Mouse (Mus musculus) lung, embryonic 15.5 days (tissue): ENCODE results near the gene St6galnac4. TPM values are rescaled to one million over a fixed set of nuclear protein-coding genes. Genes with fewer than 3 reads are reported as not detected.

Source experiments
- ATAC-seq: fragments of 200-750 bp; cut with Nextera tagmentation; 2 replicates; pipeline ENCODE4 v1.8.0; 2017; ENCODE audit warnings: moderate number of reproducible peaks, borderline replicate concordance; ENCODE audit not compliant: low FRiP score, low TSS enrichment; ENCODE audit errors: extremely low read depth
- H3K27ac ChIP-seq: fragments of 300-500 bp; sonication (generic); 2 replicates; pipeline ENCODE4 v1.5.1; 2015; ENCODE audit warnings: moderate library complexity, mild to moderate bottlenecking, inconsistent platforms
- H3K27me3 ChIP-seq: fragments of 300-500 bp; sonication (generic); 2 replicates; pipeline ENCODE4 v1.6.1; 2015; ENCODE audit warnings: inconsistent platforms
- H3K36me3 ChIP-seq: fragments of 300-500 bp; sonication (generic); 2 replicates; pipeline ENCODE4 v1.6.1; 2015; ENCODE audit warnings: inconsistent platforms
- H3K4me1 ChIP-seq: fragments of 300-500 bp; sonication (generic); 2 replicates; pipeline ENCODE4 v1.6.1; 2015; ENCODE audit warnings: inconsistent platforms
- H3K4me2 ChIP-seq: fragments of 300-500 bp; sonication (generic); 2 replicates; pipeline ENCODE4 v1.6.1; 2015; ENCODE audit warnings: inconsistent platforms, mild to moderate bottlenecking, moderate library complexity
- H3K4me3 ChIP-seq: fragments of 300-500 bp; sonication (generic); 2 replicates; pipeline ENCODE4 v1.5.1; 2015; ENCODE audit warnings: mild to moderate bottlenecking, inconsistent platforms
- H3K9ac ChIP-seq: fragments of 300-500 bp; sonication (generic); 2 replicates; pipeline ENCODE4 v1.6.1; 2015; ENCODE audit warnings: inconsistent platforms
- H3K9me3 ChIP-seq: fragments of 300-500 bp; sonication (generic); 2 replicates; pipeline ENCODE4 v1.6.1; 2016; ENCODE audit warnings: inconsistent platforms
- WGBS: fragments of 180-500 bp; shearing (Covaris S2); methylation state at CpG from one replicate; pipeline ENCODE4 v1.1.7; 2015; 5-methylcytosine and 5-hydroxymethylcytosine counted together
- polyA plus RNA-seq: library from polyadenylated mRNA; unstranded; fragments of >200 nt; fragmentation: Nextera tagmentation; extraction: Ambion mirVana; gene quantifications from 2 replicates; pipeline ENCODE4 v1.2.1, GENCODE M21; 2015

The St6galnac4 gene
- polyA plus RNA-seq, 1 experiment from 2014 or later, result 26.1 TPM

- H3K4me3 ChIP-seq, result peak within 1 kb of the TSS; percentile 32
Observed at GRCm38 (mm10) chr2:32574497-32574896, 12.4 kb upstream of the St6galnac4 start, which contains the start of gene Pip5kl1. Pip5kl1 (plus strand) TSS chr2:32574797.

DNA sequence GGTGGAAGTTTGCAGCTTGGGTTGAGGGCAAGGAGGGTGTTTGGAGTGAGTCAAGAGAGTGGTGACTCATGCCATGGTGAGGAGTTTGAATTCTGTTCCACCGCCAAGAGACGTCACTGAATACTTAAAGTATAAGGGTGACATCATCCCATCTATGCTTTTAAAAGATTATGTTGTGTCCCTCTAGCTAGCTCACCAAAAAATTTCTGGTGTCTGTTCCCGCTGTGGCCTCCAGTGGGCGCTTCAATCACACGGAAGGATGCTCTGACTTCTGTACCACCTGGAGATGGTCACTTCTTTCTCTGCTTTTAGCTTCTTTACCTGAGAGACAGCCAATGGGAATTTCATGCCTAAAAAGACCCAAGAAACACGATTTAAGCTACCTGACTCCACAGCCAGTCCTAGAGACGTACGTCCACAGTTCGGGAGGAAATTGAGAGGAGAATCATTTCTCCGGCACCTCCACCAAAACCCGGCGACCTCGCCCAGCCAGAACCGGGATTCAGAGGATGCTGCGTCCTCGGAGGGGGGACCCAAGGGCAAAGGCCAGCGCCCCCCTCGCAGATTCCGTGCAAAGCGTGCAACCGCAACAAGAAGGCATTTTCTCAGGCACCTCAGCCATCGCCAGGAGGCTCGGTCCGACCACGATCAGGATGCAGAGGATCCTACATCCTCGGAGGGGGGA lies 11.9 kb upstream of the St6galnac4 start:
- ATAC-seq, result no peak
- Histone ChIP-seq H3K4me1 (peaks cover 18% of the 10 kb centered on the region), H3K27me3 (peaks cover 23% of the 10 kb centered on the region), H3K27ac (no peak overlapping the region), H3K4me3 (peak overlapping the region; percentile 32), H3K9ac (peak overlapping the region; percentile 30; the same call in 1 of the 2 replicates), H3K36me3 (peaks cover 5% of the 10 kb centered on the region; the same call in 1 of the 2 replicates), H3K9me3 (no peaks in the 10 kb centered on the region), H3K4me2 (peak overlapping the region; percentile 72)
- 2% methylated on average over 26 of the region's 26 CpGs for WGBS

More at GRCm38 (mm10) chr2:32574497-32574896, 12.4 kb upstream of the St6galnac4 start, which contains the start of gene Pip5kl1:
- H3K4me1 ChIP-seq, result peaks cover 18% of the 10 kb centered on the region
- peak within 1 kb of the TSS; percentile 72 for H3K4me2 ChIP-seq
- WGBS, result 71% methylated on average over 6 of the region's 6 CpGs
- no peak within 1 kb of the TSS for H3K27ac ChIP-seq
- H3K36me3 ChIP-seq, result peaks cover 5% of the 10 kb centered on the region; the same call in 1 of the 2 replicates
- H3K9me3 ChIP-seq, result no peaks in the 10 kb centered on the region
- ATAC-seq, result no peak
- peak within 1 kb of the TSS; percentile 30; the same call in 1 of the 2 replicates for H3K9ac ChIP-seq
- peaks cover 17% of the 10 kb centered on the region for H3K27me3 ChIP-seq

DNA sequence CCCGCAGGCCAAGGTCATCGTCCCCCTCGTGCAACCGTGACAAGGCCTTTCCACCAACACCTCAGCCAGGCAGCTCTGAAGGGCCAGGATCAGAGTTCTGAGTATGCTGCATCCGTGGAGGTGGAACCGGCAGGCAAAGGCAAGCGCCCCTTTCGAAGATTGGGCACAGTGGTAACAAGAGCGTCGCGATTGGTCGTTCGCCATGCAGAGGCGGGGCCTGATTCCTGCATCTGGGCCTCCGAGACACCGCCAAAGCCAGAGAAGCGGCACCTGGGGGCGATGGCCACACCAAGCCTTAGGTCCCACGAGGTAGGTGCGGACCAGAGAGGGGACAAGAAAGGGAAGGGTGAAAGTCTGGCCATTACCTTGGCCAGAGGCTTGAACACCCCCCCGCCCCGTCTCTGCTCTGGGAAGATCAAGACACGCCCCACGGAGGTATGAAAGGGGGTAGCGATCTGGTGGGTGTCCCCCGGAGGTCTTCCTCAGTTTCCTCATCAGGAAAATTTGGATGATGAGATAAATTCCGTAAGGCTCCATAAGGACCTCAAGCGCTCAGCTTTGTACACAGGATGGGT lies 11.2 kb upstream of the St6galnac4 start, which contains the start of gene 9430097D07Rik:
Gene 9430097D07Rik (minus strand): TSS at position 99 of the 575 bp plus-strand sequence.
- 8% methylated on average over 28 of the region's 28 CpGs for WGBS
- Histone ChIP-seq H3K9me3 (no peaks in the 10 kb centered on the region), H3K27me3 (peaks cover 25% of the 10 kb centered on the region), H3K4me3 (peak within 1 kb of the TSS; percentile 32), H3K4me1 (peaks cover 18% of the 10 kb centered on the region), H3K27ac (no peak within 1 kb of the TSS), H3K4me2 (peak within 1 kb of the TSS; percentile 72), H3K36me3 (peaks cover 5% of the 10 kb centered on the region; the same call in 1 of the 2 replicates), H3K9ac (peak within 1 kb of the TSS; percentile 30; the same call in 1 of the 2 replicates)
- no peak; the same call in 1 of the 2 replicates for ATAC-seq

DNA sequence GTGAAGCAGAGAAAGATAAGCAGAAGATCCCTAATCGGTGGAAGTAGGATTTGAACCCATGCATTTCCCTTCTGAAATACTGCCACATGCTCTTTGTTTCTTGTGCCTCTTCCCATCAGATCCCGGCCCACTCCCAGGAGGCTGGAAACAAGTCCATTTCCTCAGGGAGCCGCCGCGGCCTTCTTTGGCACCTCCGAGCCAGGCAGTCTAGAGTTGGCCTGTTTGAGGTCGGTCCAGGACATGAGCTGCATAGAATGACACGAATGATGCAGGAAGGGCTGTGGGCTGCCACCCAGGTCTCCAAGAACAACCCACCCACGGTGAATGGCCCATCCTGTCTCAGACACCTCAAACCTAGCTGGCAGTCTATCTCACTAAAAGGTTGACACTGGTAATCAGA lies 10.4 kb upstream of the St6galnac4 start:
- peaks cover 15% of the 10 kb centered on the region for H3K4me1 ChIP-seq
- WGBS, result 81% methylated on average over 9 of the region's 9 CpGs
- no peak overlapping the region for H3K27ac ChIP-seq
- ATAC-seq, result no peak
- H3K36me3 ChIP-seq, result peaks cover 5% of the 10 kb centered on the region; the same call in 1 of the 2 replicates
- peaks cover 25% of the 10 kb centered on the region for H3K27me3 ChIP-seq
- no peaks in the 10 kb centered on the region for H3K9me3 ChIP-seq
- H3K4me3 ChIP-seq, result no peak overlapping the region
- H3K9ac ChIP-seq, result no peak overlapping the region
- no peak overlapping the region for H3K4me2 ChIP-seq

DNA sequence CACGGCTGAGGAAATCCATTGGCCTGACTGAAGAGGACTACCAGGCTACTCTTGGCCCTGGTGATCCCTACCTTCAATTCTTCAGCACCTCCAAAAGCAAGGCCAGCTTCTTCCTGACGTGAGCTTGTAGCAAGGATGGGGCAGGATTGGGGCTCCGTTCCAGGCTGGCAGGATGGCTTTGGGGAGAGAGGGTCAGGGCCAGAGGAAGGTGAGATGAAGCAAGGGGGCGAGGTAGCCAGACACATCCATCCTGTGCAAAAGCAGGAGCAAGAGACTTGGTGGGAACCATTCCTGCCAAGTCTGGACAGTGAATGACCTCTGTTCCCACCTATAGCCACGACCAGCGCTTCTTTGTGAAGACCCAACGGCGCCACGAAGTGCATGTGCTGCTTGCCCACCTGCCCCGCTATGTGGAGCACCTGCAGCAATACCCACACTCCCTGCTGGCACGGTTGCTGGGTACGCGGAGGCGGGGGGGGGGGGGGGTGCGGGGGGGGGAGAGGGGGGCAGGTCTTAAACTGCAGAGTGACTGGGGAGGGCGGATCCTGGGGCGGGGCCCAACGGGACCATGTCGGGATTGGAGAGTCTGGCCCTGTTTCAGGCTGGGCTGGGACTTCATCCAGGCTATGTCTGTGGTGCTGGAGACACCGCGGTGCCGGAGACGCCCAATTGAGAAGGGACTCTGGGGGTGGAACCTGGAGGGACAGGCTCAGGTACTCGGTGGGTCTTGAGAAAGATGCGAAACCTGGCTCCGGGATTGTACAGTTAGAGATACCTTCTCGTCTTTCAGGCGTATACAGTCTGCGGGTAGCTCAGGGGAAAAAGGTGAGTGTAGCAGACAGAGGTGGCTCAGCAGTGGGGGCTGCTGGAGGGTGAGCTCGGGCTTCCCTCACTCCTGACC lies 8.5 kb upstream of the St6galnac4 start:
- Histone ChIP-seq H3K36me3 (no peaks in the 10 kb centered on the region; the same call in 1 of the 2 replicates), H3K9me3 (no peaks in the 10 kb centered on the region), H3K27me3 (peaks cover 25% of the 10 kb centered on the region), H3K27ac (no peak overlapping the region), H3K4me2 (no peak overlapping the region; the same call in 1 of the 2 replicates), H3K4me1 (peaks cover 14% of the 10 kb centered on the region), H3K4me3 (no peak overlapping the region), H3K9ac (no peak overlapping the region)
- 35% methylated on average over 24 of the region's 30 CpGs for WGBS
- ATAC-seq, result no peak

- no peak overlapping the region for H3K9ac ChIP-seq
Observed at GRCm38 (mm10) chr2:32581450-32582095, 5.3 kb upstream of the St6galnac4 start.

DNA sequence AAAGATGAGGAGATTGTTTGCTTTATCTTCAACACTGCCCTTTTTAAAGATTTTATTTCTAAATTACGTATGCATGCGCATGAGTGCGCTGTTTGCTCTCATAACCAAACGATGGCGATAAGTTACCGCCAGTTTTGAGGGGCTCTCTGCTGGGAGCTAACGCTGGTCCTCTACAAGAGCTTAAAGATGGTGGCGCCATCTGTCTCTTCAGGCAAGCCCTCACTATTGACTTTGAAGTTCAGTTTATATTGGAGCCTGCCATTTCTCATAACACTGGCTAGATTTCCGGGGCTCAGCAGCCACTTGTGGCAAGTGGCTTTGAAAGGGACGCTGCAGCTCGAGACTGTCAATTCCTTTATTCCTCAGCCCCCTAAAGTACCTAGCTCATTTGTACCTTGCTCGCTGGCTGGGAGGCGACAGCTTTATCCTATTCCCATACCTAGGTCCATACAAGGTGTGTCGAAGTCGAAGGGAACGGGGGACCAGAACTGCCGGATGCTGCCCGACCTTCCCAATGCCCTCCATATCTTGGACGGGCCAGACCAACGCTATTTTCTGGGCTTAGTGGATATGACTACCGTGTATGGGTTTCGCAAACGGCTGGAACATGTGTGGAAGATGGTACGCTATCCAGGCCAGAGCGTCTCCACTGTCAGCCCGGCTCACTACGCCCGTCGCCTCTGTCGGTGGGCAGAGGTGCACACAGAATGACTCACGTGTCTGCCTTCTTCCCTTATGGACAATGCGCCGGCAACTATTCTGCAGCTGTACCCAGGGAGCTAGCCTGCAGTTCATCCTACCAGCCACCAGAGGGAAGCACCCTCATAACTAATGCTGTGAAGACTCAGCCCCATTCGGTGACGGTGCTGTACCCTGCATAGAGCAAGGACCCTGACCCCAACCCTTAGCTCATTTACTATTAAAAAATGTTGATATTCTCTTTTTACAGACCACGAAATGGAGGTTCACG lies 3.8 kb upstream of the St6galnac4 start:
- H3K4me2 ChIP-seq, result peak overlapping the region; percentile 63
- peaks cover 21% of the 10 kb centered on the region for H3K27me3 ChIP-seq
- H3K9ac ChIP-seq, result 0 out of 2 replicates have a peak overlapping the region, but pooled peaks have one; percentile 27
- peak overlapping the region; percentile 25 for H3K4me3 ChIP-seq
- peak; percentile 32 for ATAC-seq
- H3K27ac ChIP-seq, result no peak overlapping the region
- no peaks in the 10 kb centered on the region for H3K36me3 ChIP-seq
- H3K4me1 ChIP-seq, result peaks cover 16% of the 10 kb centered on the region
- 9% methylated on average over 37 of the region's 37 CpGs for WGBS
- no peaks in the 10 kb centered on the region for H3K9me3 ChIP-seq

More at GRCm38 (mm10) chr2:32581450-32582095, 5.3 kb upstream of the St6galnac4 start:
- ATAC-seq, result peak; percentile 25; the same call in 1 of the 2 replicates
- 41% methylated on average over 19 of the region's 19 CpGs for WGBS
- peaks cover 25% of the 10 kb centered on the region for H3K27me3 ChIP-seq
- no peaks in the 10 kb centered on the region for H3K36me3 ChIP-seq
- H3K4me2 ChIP-seq, result peak overlapping the region; percentile 33
- no peak overlapping the region for H3K27ac ChIP-seq
- peaks cover 6% of the 10 kb centered on the region; the same call in 1 of the 2 replicates for H3K4me1 ChIP-seq
- H3K4me3 ChIP-seq, result peak overlapping the region; percentile 25
- H3K9me3 ChIP-seq, result no peaks in the 10 kb centered on the region

DNA sequence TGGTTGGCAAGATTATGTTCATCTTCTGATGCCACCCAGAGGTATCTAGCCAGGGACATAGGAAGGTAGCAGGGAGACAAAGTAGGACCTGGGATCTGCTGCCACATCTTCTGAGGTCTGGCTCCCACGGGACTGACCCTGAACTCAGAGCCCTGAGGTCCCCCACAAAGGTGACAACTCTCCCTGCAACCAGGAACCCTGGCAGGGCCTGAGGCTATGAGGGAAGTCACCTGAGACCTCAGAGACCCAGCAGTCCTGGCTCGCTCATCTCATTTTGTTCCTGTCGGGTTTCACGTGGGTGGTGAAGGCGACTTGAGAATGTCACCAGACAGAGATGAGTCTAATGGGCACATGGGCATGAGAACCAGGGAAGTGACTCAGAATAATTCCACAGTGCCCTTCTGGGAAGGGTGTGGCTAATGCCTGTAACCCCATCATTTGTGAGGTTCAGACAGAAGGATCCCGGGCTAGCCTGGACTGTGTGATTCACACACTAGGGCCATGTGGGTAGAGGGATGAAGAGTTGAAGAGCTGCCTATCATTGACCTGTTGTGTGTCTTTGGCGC lies 1.7 kb upstream of the St6galnac4 start:
- H3K27ac ChIP-seq, result no peak overlapping the region
- WGBS, result 83% methylated on average over 7 of the region's 7 CpGs
- H3K27me3 ChIP-seq, result peaks cover under 1% of the 10 kb centered on the region; the same call in 1 of the 2 replicates
- H3K4me1 ChIP-seq, result peaks cover 34% of the 10 kb centered on the region
- no peaks in the 10 kb centered on the region for H3K36me3 ChIP-seq
- no peak overlapping the region for H3K4me3 ChIP-seq
- no peak for ATAC-seq
- H3K4me2 ChIP-seq, result no peak overlapping the region
- no peaks in the 10 kb centered on the region for H3K9me3 ChIP-seq
- no peak overlapping the region for H3K9ac ChIP-seq

DNA sequence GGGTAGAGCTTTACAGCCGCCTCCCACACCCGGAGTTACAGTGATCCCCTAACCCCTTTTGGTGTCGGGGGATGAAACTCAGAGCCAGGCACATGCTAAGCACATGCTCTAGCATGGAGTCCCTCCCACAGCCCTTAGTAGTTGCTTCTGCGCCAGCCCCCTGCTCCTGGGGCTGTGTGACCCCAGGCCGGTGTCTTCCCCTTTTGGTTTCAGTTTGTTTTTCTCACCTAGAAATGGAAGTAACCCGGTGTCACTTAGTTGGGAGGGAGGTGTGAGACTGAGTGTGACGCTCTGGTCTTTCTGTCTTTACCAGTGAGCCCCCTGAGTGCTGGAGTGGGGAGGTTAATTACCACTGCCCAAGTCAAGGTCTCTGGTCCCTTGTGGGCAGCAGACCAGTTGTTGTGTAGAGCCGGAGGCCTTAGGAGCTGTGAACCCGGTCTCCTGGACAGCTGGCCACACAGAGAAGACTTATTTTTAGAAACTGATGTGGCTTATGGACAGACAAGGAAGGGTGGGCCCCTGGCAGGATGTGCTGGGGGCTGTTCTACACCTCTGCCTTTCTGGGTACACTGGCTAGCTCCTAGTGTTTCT lies 931 bp downstream of the St6galnac4 start:
- H3K4me2 ChIP-seq, result peak overlapping the region; percentile 73
- peak overlapping the region; percentile 18; the same call in 1 of the 2 replicates for H3K27ac ChIP-seq
- H3K4me3 ChIP-seq, result peak overlapping the region; percentile 55
- ATAC-seq, result no peak
- peak overlapping the region; percentile 53 for H3K9ac ChIP-seq
- no peaks in the 10 kb centered on the region for H3K27me3 ChIP-seq
- H3K36me3 ChIP-seq, result no peaks in the 10 kb centered on the region
- WGBS, result 17% methylated on average over 9 of the region's 9 CpGs
- peaks cover 38% of the 10 kb centered on the region for H3K4me1 ChIP-seq
- H3K9me3 ChIP-seq, result no peaks in the 10 kb centered on the region
